Mouse (Mus musculus) bone marrow macrophage, adult 2 months (primary cell): ENCODE measurements at regions not wholly inside any gene's neighbourhood (a gene's known extent, or its start where the extent isn't known, plus 50 kb on each side); places are given as distances from the start of the nearest gene placed in this dataset.

Experiments
- CTCF ChIP-seq: IDR thresholded peaks from 2 replicates; pipeline ENCODE4 v1.5.1; 2012; ENCODE audit warnings: low read depth, mild to moderate bottlenecking, low read length, moderate library complexity
- POLR2A ChIP-seq: IDR thresholded peaks from 2 replicates; pipeline ENCODE4 v1.6.1; 2012; ENCODE audit warnings: mild to moderate bottlenecking, low read depth, low read length, borderline replicate concordance

DNA sequence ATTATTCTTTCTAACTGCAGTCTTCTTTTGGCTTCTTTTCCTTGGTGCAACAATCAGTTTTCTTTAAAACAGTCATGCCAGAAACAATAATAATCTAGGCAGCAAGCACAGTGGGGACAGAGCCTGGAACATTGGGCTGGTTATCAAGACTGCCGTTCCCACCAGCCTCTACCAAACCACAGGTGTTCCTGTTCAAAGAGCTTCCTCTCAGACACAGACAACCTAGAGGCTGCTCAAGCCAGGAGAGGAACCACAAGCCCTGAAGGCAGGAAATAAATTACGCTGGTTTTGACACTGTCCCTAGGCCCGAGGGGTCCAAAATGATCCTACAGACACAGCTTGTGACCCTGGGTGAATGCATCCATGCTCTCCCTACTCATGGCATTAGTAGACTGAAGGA is 156.1 kb upstream of the Ahr start:
- TF ChIP-seq POLR2A (no peak), CTCF (no peak)
